Mouse (Mus musculus): Measurements from ENCODE around the gene Calcoco1. TPM values are rescaled to one million over a fixed set of nuclear protein-coding genes. Genes with fewer than 3 reads are reported as not detected.

The Calcoco1 gene
- polyA plus RNA-seq, 1 experiment = 56.0 TPM

- Histone ChIP-seq H3K4me3 (replicated peaks; ENCODE audit: insufficient read depth, low read depth, low read length) (no peak overlapping the region), H3K27ac (ENCODE audit: insufficient read depth, low read length) (no peak overlapping the region), H3K4me1 (ENCODE audit: control insufficient read depth, insufficient read depth, low read length) (peaks cover 6% of the 10 kb centered on the region), H3K27me3 (ENCODE audit: control insufficient read depth, insufficient read depth, low read length) (no peaks in the 10 kb centered on the region)
- no peak for TF ChIP-seq POLR2A (IDR thresholded peaks at IDR 0.05; ENCODE audit: borderline replicate concordance, insufficient read depth, low read length)
- TF ChIP-seq CTCF (IDR thresholded peaks at IDR 0.05; ENCODE audit: borderline replicate concordance, insufficient read depth, low read depth, low read length) = no peak
- no peak for DNase-seq
- WGBS = 92% methylated on average over 9 of the region's 9 CpGs
Observed at GRCm38 (mm10) chr15:102744831-102745230, 22.9 kb upstream of the Calcoco1 start.

- DNase-seq = no peak
- no peak overlapping the region for H3K27ac ChIP-seq (ENCODE audit: insufficient read depth, low read length)
- no peak overlapping the region for H3K4me3 ChIP-seq (replicated peaks; ENCODE audit: insufficient read depth, low read depth, low read length)
- no peaks in the 10 kb centered on the region for H3K27me3 ChIP-seq (ENCODE audit: control insufficient read depth, insufficient read depth, low read length)
- peaks cover 9% of the 10 kb centered on the region for H3K4me1 ChIP-seq (ENCODE audit: control insufficient read depth, insufficient read depth, low read length)
- 77% methylated on average over 7 of the region's 7 CpGs for WGBS
- no peak for TF ChIP-seq CTCF (IDR thresholded peaks at IDR 0.05; ENCODE audit: borderline replicate concordance, insufficient read depth, low read depth, low read length)
- TF ChIP-seq POLR2A (IDR thresholded peaks at IDR 0.05; ENCODE audit: borderline replicate concordance, insufficient read depth, low read length) = no peak
Observed at GRCm38 (mm10) chr15:102744416-102744815, 22.4 kb upstream of the Calcoco1 start.

GRCm38 (mm10) chr15:102743996-102744395, 22.0 kb upstream of the Calcoco1 start:
- Histone ChIP-seq H3K27me3 (ENCODE audit: control insufficient read depth, insufficient read depth, low read length) (no peaks in the 10 kb centered on the region), H3K4me1 (ENCODE audit: control insufficient read depth, insufficient read depth, low read length) (peaks cover 9% of the 10 kb centered on the region), H3K27ac (ENCODE audit: insufficient read depth, low read length) (no peak overlapping the region), H3K4me3 (replicated peaks; ENCODE audit: insufficient read depth, low read depth, low read length) (no peak overlapping the region)
- WGBS = 62% methylated on average over 14 of the region's 14 CpGs
- no peak for DNase-seq
- TF ChIP-seq POLR2A (IDR thresholded peaks at IDR 0.05; ENCODE audit: borderline replicate concordance, insufficient read depth, low read length) (no peak), CTCF (IDR thresholded peaks at IDR 0.05; ENCODE audit: borderline replicate concordance, insufficient read depth, low read depth, low read length) (no peak)

GRCm38 (mm10) chr15:102743196-102743595, 21.2 kb upstream of the Calcoco1 start:
- 46% methylated on average over 8 of the region's 8 CpGs for WGBS
- Histone ChIP-seq H3K27ac (ENCODE audit: insufficient read depth, low read length) (no peak overlapping the region), H3K4me1 (ENCODE audit: control insufficient read depth, insufficient read depth, low read length) (peaks cover 9% of the 10 kb centered on the region), H3K4me3 (replicated peaks; ENCODE audit: insufficient read depth, low read depth, low read length) (no peak overlapping the region), H3K27me3 (ENCODE audit: control insufficient read depth, insufficient read depth, low read length) (no peaks in the 10 kb centered on the region)
- TF ChIP-seq CTCF (IDR thresholded peaks at IDR 0.05; ENCODE audit: borderline replicate concordance, insufficient read depth, low read depth, low read length) (no peak), POLR2A (IDR thresholded peaks at IDR 0.05; ENCODE audit: borderline replicate concordance, insufficient read depth, low read length) (no peak)
- DNase-seq = no peak

GRCm38 (mm10) chr15:102742589-102742988, 20.6 kb upstream of the Calcoco1 start:
- TF ChIP-seq POLR2A (IDR thresholded peaks at IDR 0.05; ENCODE audit: borderline replicate concordance, insufficient read depth, low read length) (no peak), CTCF (IDR thresholded peaks at IDR 0.05; ENCODE audit: borderline replicate concordance, insufficient read depth, low read depth, low read length) (peak; percentile 99)
- peak; percentile 90 to 93 for DNase-seq
- Histone ChIP-seq H3K27ac (ENCODE audit: insufficient read depth, low read length) (no peak overlapping the region), H3K4me1 (ENCODE audit: control insufficient read depth, insufficient read depth, low read length) (peaks cover 9% of the 10 kb centered on the region), H3K4me3 (replicated peaks; ENCODE audit: insufficient read depth, low read depth, low read length) (no peak overlapping the region), H3K27me3 (ENCODE audit: control insufficient read depth, insufficient read depth, low read length) (no peaks in the 10 kb centered on the region)
- under 1% methylated on average over 10 of the region's 10 CpGs for WGBS

GRCm38 (mm10) chr15:102739520-102740297, 17.7 kb upstream of the Calcoco1 start:
- no peak for TF ChIP-seq POLR2A (IDR thresholded peaks at IDR 0.05; ENCODE audit: borderline replicate concordance, insufficient read depth, low read length)
- peak; percentile 89 for TF ChIP-seq CTCF (IDR thresholded peaks at IDR 0.05; ENCODE audit: borderline replicate concordance, insufficient read depth, low read depth, low read length)
- H3K4me1 ChIP-seq (ENCODE audit: control insufficient read depth, insufficient read depth, low read length) = peaks cover 15% of the 10 kb centered on the region
- H3K4me3 ChIP-seq (replicated peaks; ENCODE audit: insufficient read depth, low read depth, low read length) = no peak overlapping the region
- DNase-seq = peak; percentile 72 to 74
- no peak overlapping the region for H3K27ac ChIP-seq (ENCODE audit: insufficient read depth, low read length)
- WGBS = 24% methylated on average over 15 of the region's 15 CpGs
- H3K27me3 ChIP-seq (ENCODE audit: control insufficient read depth, insufficient read depth, low read length) = no peaks in the 10 kb centered on the region

- TF ChIP-seq CTCF (IDR thresholded peaks at IDR 0.05; ENCODE audit: borderline replicate concordance, insufficient read depth, low read depth, low read length) = no peak
- TF ChIP-seq POLR2A (IDR thresholded peaks at IDR 0.05; ENCODE audit: borderline replicate concordance, insufficient read depth, low read length) = no peak
- Histone ChIP-seq H3K27ac (ENCODE audit: insufficient read depth, low read length) (no peak overlapping the region), H3K27me3 (ENCODE audit: control insufficient read depth, insufficient read depth, low read length) (no peaks in the 10 kb centered on the region), H3K4me1 (ENCODE audit: control insufficient read depth, insufficient read depth, low read length) (peaks cover 21% of the 10 kb centered on the region), H3K4me3 (replicated peaks; ENCODE audit: insufficient read depth, low read depth, low read length) (no peak overlapping the region)
- DNase-seq = no peak
- WGBS = 81% methylated on average over 2 of the region's 2 CpGs
Observed at GRCm38 (mm10) chr15:102738434-102738833, 16.5 kb upstream of the Calcoco1 start.

- H3K4me3 ChIP-seq (replicated peaks; ENCODE audit: insufficient read depth, low read depth, low read length) = no peak overlapping the region
- no peaks in the 10 kb centered on the region for H3K27me3 ChIP-seq (ENCODE audit: control insufficient read depth, insufficient read depth, low read length)
- no peak for DNase-seq
- WGBS = 84% methylated on average over 19 of the region's 19 CpGs
- peaks cover 31% of the 10 kb centered on the region for H3K4me1 ChIP-seq (ENCODE audit: control insufficient read depth, insufficient read depth, low read length)
- no peak for TF ChIP-seq POLR2A (IDR thresholded peaks at IDR 0.05; ENCODE audit: borderline replicate concordance, insufficient read depth, low read length)
- no peak overlapping the region for H3K27ac ChIP-seq (ENCODE audit: insufficient read depth, low read length)
Observed at GRCm38 (mm10) chr15:102737092-102737491, 15.1 kb upstream of the Calcoco1 start.

All from cerebellum, adult 2 months (tissue).